Mouse (Mus musculus): ENCODE results near the gene Nol10.

DNA sequence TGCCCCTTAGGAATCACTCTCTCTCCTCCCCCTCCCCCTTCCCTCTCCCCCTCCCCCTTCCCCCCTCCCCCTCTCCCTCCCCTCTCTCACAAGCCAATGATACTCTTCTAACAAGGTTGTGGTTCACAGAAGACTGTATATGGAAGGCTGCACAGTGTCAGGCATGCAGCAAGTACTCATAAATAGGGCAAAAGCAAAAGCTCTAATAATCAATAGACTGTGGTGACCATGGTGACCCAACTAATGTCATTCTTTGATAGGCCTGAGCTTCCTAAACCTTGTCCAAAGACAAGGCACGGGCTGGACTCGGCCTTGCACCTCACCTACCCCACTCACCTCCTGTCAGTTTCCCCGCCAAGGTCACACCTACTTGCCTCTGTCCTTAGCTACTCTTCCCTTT is 125.6 kb downstream of the Nol10 start:
- TF ChIP-seq CTCF (conservative IDR thresholded peaks at IDR 0.05; ENCODE audit: low read length) (no peak), NANOG (IDR thresholded peaks at IDR 0.05; ENCODE audit: borderline replicate concordance, low read length) (no peak)

All from E14TG2a.4 (cell line).